Mouse (Mus musculus): ENCODE measurements at regions not wholly inside any gene's neighbourhood (a gene's known extent, or its start where the extent isn't known, plus 50 kb on each side); places are given as distances from the start of the nearest gene placed in this dataset.

DNA sequence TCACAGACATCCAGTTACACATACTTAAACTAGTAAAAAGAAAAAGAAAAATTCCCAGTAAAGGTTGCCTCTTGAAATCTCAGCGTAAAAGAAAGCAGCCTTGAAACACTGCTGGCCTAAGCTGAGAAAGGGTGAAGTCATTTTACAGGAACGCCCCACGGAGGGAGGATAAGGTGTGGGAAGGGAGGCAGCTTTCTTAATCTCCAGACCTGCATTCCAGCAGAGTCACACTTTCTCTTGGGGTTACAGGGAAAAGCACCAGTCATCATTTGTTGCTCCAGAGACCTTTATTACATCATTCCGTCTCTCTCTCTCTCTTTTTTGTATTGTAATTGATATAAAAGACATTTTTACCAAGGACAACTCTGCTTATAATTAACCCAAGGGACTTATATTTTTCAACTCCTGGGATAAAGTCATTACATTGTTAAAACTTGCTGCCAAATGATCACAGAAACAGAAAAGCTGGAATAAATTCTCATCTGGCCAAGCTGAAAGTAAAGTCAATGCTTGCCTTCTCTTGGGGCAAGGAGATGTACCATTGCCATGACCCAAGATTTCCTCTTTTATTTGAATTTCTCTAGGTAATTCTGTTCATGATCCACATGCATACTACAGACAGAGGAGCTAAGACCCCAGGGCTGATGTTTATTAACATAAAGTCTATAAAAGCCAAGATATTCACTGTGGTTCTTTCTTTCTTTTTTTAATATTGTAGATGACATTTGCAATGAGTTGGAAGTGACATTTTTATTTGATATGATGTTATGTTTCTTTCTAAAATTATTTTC, 196.9 kb downstream of the Twistnb start:
- Histone ChIP-seq H3K27ac (ENCODE audit: low read length) (no peak overlapping the region), H3K9me3 (replicated peaks; ENCODE audit: control insufficient read depth, low read length) (no peaks in the 10 kb centered on the region), H3K4me2 (ENCODE audit: low read depth, low read length) (no peak overlapping the region), H3K36me3 (ENCODE audit: control insufficient read depth, insufficient read depth) (no peaks in the 10 kb centered on the region), H3K9ac (ENCODE audit: low read length) (no peak overlapping the region), H3K27me3 (ENCODE audit: control insufficient read depth, insufficient read depth, low read length) (no peaks in the 10 kb centered on the region), H3K4me1 (ENCODE audit: control insufficient read depth, insufficient read depth, low read length) (no peaks in the 10 kb centered on the region), H3K4me3 (ENCODE audit: low read length) (no peak overlapping the region)
- ATAC-seq (replicated peaks; ENCODE audit: extremely low read depth, insufficient read depth, low FRiP score): no peak
- 45% methylated on average over 4 of the region's 4 CpGs for WGBS

DNA sequence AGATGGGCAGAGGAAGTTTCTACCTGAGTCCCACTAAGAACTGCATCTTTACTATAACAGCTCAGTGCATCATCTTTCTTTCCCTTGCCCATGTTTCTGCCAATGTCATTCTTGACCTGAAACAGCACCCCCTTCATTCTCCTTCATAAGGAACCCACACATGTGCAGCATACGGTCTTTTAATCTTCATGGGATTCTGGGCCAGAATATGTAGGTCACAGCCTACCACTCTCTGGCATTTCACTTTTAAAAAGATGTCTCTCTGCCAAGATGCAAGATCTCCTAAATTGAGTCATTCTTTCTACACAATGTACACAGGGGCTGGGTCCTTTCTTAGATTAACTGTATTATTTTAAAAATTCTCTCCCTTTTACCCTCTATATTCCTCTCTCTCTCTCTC, 223.2 kb downstream of the Twistnb start:
- no peaks in the 10 kb centered on the region for H3K4me1 ChIP-seq (ENCODE audit: control insufficient read depth, insufficient read depth, low read length)
- no peaks in the 10 kb centered on the region for H3K27me3 ChIP-seq (ENCODE audit: control insufficient read depth, insufficient read depth, low read length)
- no peak overlapping the region for H3K27ac ChIP-seq (ENCODE audit: low read length)
- H3K36me3 ChIP-seq (ENCODE audit: control insufficient read depth, insufficient read depth): no peaks in the 10 kb centered on the region
- ATAC-seq (replicated peaks; ENCODE audit: extremely low read depth, insufficient read depth, low FRiP score): no peak
- no peak overlapping the region for H3K9ac ChIP-seq (ENCODE audit: low read length)
- 79% methylated on average over 1 of the region's 1 CpGs for WGBS
- no peak overlapping the region for H3K4me3 ChIP-seq (ENCODE audit: low read length)
- no peak overlapping the region for H3K4me2 ChIP-seq (ENCODE audit: low read depth, low read length)
- no peaks in the 10 kb centered on the region for H3K9me3 ChIP-seq (replicated peaks; ENCODE audit: control insufficient read depth, low read length)

DNA sequence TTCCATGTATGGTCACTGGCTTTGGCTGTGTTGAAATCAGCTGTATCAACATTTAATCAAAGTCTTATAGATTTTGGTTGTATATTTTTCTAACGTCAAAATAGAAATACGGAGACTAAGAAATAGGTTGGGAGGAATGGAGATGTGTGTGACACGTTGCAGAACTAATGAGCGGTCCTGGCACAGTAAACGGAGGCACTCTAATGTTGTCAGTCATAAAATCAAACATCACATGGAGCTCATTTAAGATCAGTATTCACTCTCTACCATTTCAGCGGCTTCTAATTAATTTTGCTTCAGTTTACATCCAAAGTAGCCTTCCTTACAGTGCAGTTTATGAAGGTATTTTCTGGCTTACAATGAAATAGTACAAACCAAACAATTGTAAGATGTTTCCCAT, 246.1 kb downstream of the Twistnb start:
- no peak overlapping the region for H3K27ac ChIP-seq (ENCODE audit: low read length)
- no peaks in the 10 kb centered on the region for H3K9me3 ChIP-seq (replicated peaks; ENCODE audit: control insufficient read depth, low read length)
- no peak overlapping the region for H3K4me3 ChIP-seq (ENCODE audit: low read length)
- H3K27me3 ChIP-seq (ENCODE audit: control insufficient read depth, insufficient read depth, low read length): no peaks in the 10 kb centered on the region
- H3K4me2 ChIP-seq (ENCODE audit: low read depth, low read length): no peak overlapping the region
- H3K9ac ChIP-seq (ENCODE audit: low read length): no peak overlapping the region
- H3K4me1 ChIP-seq (ENCODE audit: control insufficient read depth, insufficient read depth, low read length): no peaks in the 10 kb centered on the region
- H3K36me3 ChIP-seq (ENCODE audit: control insufficient read depth, insufficient read depth): no peaks in the 10 kb centered on the region
- WGBS: 77% methylated on average over 6 of the region's 6 CpGs
- ATAC-seq (replicated peaks; ENCODE audit: extremely low read depth, insufficient read depth, low FRiP score): no peak

DNA sequence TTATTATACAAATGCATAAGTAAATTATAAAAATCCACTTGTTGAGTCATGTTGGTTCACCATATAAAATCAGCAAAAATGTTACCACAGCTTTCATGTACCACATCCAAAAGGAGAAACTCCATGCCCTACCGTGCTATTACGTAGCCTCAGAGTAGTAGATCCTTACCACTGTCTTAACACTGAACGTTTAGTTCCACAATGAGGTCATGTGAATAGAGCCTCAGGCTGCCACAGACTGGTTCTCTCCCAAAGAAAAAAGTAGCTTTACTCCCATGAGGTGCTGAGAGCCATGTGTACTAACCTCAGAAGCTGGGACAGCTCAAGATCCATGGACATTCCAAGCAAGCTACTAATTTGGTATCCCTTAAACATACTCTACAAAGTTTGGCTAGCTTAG, 235.4 kb upstream of the Ferd3l start:
- Histone ChIP-seq H3K4me2 (ENCODE audit: low read depth, low read length) (no peak overlapping the region), H3K4me3 (ENCODE audit: low read length) (no peak overlapping the region), H3K4me1 (ENCODE audit: control insufficient read depth, insufficient read depth, low read length) (no peaks in the 10 kb centered on the region), H3K36me3 (ENCODE audit: control insufficient read depth, insufficient read depth) (no peaks in the 10 kb centered on the region), H3K27me3 (ENCODE audit: control insufficient read depth, insufficient read depth, low read length) (no peaks in the 10 kb centered on the region), H3K9ac (ENCODE audit: low read length) (no peak overlapping the region), H3K9me3 (replicated peaks; ENCODE audit: control insufficient read depth, low read length) (no peaks in the 10 kb centered on the region), H3K27ac (ENCODE audit: low read length) (no peak overlapping the region)
- no peak for ATAC-seq (replicated peaks; ENCODE audit: extremely low read depth, insufficient read depth, low FRiP score)
- 75% methylated on average over 3 of the region's 3 CpGs for WGBS

DNA sequence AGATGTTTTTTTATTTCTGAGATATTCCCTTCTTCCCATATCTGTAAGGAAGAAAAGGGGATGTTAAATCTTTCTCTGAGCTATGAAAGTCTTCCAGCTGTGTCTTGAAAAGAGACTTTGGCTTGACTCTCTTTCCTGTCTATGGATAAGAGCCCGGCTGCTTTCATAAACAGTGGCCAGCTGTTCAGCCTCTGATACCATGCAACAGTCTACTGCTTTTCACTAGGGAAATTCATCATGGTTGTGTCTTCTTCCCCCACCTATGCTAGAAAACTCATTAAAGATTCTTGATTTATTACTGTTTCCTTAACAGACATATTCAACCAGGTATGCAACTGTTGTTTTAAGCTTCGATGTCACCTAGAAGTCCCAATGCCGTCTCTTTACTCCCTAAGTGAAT, 213.8 kb upstream of the Ferd3l start:
- Histone ChIP-seq H3K36me3 (ENCODE audit: control insufficient read depth, insufficient read depth) (no peaks in the 10 kb centered on the region), H3K9ac (ENCODE audit: low read length) (no peak overlapping the region), H3K9me3 (replicated peaks; ENCODE audit: control insufficient read depth, low read length) (0 out of 2 replicates have a peak, but pooled peaks cover 3% of the 10 kb centered on the region), H3K4me1 (ENCODE audit: control insufficient read depth, insufficient read depth, low read length) (no peaks in the 10 kb centered on the region), H3K4me3 (ENCODE audit: low read length) (no peak overlapping the region), H3K27ac (ENCODE audit: low read length) (no peak overlapping the region), H3K27me3 (ENCODE audit: control insufficient read depth, insufficient read depth, low read length) (no peaks in the 10 kb centered on the region), H3K4me2 (ENCODE audit: low read depth, low read length) (no peak overlapping the region)
- WGBS: 65% methylated on average over 3 of the region's 3 CpGs
- ATAC-seq (replicated peaks; ENCODE audit: extremely low read depth, insufficient read depth, low FRiP score): no peak

DNA sequence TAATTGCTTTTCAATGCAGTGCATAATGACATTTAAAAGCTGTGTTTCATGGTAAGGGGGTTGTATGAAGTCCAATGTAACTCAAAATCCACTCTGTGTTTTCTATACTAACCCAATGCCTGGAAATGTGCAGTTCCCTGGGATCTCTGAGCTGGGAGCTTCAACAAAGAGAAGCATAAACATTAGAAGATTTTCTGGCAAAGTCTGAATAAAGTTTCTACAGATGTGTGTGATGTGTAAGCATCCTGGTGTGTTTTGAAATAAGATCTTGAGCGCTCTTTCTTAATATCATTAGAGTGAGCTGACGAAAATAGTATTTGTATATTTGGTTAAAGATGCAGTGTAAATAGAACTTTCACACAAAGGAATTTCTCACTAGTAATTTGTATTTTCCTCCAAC, 212.2 kb upstream of the Ferd3l start:
- Histone ChIP-seq H3K36me3 (ENCODE audit: control insufficient read depth, insufficient read depth) (no peaks in the 10 kb centered on the region), H3K4me2 (ENCODE audit: low read depth, low read length) (no peak overlapping the region), H3K4me1 (ENCODE audit: control insufficient read depth, insufficient read depth, low read length) (no peaks in the 10 kb centered on the region), H3K9ac (ENCODE audit: low read length) (no peak overlapping the region), H3K27me3 (ENCODE audit: control insufficient read depth, insufficient read depth, low read length) (no peaks in the 10 kb centered on the region), H3K9me3 (replicated peaks; ENCODE audit: control insufficient read depth, low read length) (no peaks in the 10 kb centered on the region), H3K27ac (ENCODE audit: low read length) (no peak overlapping the region), H3K4me3 (ENCODE audit: low read length) (no peak overlapping the region)
- ATAC-seq (replicated peaks; ENCODE audit: extremely low read depth, insufficient read depth, low FRiP score): no peak
- WGBS: 75% methylated on average over 2 of the region's 2 CpGs

DNA sequence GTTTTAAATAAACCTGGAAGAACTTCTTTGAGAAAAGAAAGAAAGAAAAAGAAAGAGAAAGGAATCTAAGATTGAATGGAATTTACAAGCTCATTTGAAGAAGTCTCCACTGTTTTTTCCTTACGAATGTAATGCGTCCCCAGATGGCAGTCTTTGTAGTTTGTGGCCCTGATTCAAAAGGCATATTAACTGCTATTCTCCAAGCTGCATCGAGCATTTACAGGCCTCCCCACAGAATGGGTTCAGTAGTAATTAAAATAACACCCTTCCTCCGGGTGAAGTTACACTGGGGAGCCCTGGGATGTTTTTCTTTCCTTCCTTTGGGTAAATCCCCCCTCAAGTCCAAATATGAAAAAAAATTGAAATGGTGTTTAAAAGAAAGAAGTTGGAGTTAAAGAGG, 211.2 kb upstream of the Ferd3l start:
- WGBS: 59% methylated on average over 4 of the region's 4 CpGs
- Histone ChIP-seq H3K4me2 (ENCODE audit: low read depth, low read length) (no peak overlapping the region), H3K4me3 (ENCODE audit: low read length) (no peak overlapping the region), H3K27me3 (ENCODE audit: control insufficient read depth, insufficient read depth, low read length) (no peaks in the 10 kb centered on the region), H3K9me3 (replicated peaks; ENCODE audit: control insufficient read depth, low read length) (no peaks in the 10 kb centered on the region), H3K9ac (ENCODE audit: low read length) (no peak overlapping the region), H3K27ac (ENCODE audit: low read length) (no peak overlapping the region), H3K4me1 (ENCODE audit: control insufficient read depth, insufficient read depth, low read length) (no peaks in the 10 kb centered on the region), H3K36me3 (ENCODE audit: control insufficient read depth, insufficient read depth) (no peaks in the 10 kb centered on the region)
- no peak for ATAC-seq (replicated peaks; ENCODE audit: extremely low read depth, insufficient read depth, low FRiP score)

DNA sequence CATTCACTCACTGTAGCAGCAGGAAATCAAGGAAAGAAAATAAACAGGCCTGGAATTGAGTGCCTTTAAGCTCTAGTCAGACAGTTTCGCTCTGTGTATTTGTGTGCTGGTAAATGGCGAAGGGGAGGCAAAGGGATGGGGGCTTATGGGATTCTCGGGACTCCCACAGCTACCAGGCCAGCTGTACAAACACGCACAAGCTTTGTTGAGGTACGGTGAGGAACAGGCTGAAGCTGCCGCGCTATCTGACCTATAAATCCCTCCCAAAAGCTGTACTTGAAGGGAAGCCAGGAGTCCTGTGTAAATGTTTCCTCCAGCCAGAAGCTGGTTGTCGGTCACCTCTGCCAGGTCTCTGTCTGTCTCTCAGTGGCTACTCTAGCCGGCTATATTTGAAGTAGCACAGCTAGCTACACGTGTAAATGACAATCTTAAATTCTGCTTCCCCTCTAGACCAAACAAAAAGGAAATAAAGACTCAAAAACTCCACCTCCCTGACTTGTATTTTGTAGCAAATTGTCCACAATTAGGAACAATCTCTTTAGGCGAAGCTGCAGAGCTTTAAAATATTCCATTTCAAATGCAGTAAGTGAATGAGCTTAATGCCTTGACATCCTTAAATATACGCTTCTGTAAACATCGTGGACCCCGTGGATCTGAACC, 210.5 kb upstream of the Ferd3l start:
- Histone ChIP-seq H3K4me3 (ENCODE audit: low read length) (no peak overlapping the region), H3K4me1 (ENCODE audit: control insufficient read depth, insufficient read depth, low read length) (no peaks in the 10 kb centered on the region), H3K36me3 (ENCODE audit: control insufficient read depth, insufficient read depth) (no peaks in the 10 kb centered on the region), H3K27me3 (ENCODE audit: control insufficient read depth, insufficient read depth, low read length) (no peaks in the 10 kb centered on the region), H3K27ac (ENCODE audit: low read length) (no peak overlapping the region), H3K9ac (ENCODE audit: low read length) (no peak overlapping the region), H3K4me2 (ENCODE audit: low read depth, low read length) (peak overlapping the region; percentile 44), H3K9me3 (replicated peaks; ENCODE audit: control insufficient read depth, low read length) (no peaks in the 10 kb centered on the region)
- no peak for ATAC-seq (replicated peaks; ENCODE audit: extremely low read depth, insufficient read depth, low FRiP score)
- WGBS: 30% methylated on average over 14 of the region's 14 CpGs

DNA sequence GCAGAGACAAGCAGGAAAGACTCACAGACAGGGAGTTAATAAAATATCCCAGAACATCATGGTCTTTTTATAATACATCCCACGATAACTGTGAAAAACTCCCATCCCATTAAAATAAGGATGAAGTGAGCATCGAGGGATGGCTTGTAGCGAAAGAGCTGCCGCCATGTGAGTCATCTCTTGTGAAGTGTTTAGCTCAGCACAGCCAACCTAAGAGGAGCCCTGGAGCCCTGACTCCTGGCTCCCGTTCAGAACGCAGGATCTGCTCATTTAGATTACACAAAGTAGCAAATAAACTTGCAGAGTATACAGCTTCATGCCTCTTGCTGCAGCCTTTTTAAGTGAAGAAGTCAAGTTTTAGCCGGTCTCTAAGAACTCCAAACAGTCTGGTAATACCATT, 209.2 kb upstream of the Ferd3l start:
- Histone ChIP-seq H3K4me1 (ENCODE audit: control insufficient read depth, insufficient read depth, low read length) (no peaks in the 10 kb centered on the region), H3K9ac (ENCODE audit: low read length) (no peak overlapping the region), H3K36me3 (ENCODE audit: control insufficient read depth, insufficient read depth) (no peaks in the 10 kb centered on the region), H3K9me3 (replicated peaks; ENCODE audit: control insufficient read depth, low read length) (no peaks in the 10 kb centered on the region), H3K27ac (ENCODE audit: low read length) (no peak overlapping the region), H3K4me2 (ENCODE audit: low read depth, low read length) (no peak overlapping the region; the same call in 1 of the 2 replicates), H3K27me3 (ENCODE audit: control insufficient read depth, insufficient read depth, low read length) (no peaks in the 10 kb centered on the region), H3K4me3 (ENCODE audit: low read length) (no peak overlapping the region)
- no peak for ATAC-seq (replicated peaks; ENCODE audit: extremely low read depth, insufficient read depth, low FRiP score)
- 42% methylated on average over 7 of the region's 7 CpGs for WGBS
